Mouse (Mus musculus): ENCODE results near the gene Slc5a5.

DNA sequence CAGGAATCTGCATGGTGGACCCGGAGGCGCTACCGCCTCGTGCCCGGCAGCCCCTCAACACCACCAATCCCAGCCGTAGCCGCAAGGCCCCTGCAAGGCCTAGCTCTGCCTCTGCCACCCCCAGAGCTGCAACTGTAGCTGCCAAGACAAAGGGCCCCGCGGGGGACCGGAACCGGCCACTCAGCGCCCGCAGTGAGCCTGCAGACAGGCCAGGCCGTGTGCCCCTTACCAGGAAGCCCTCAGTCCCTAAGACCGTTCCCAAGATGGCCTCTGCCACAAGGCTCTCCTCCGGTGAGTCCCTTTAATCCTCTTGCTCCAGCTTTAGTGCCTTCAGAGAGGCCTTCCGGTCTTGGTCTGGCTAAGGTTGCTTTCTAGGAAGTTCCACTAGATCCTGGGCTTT is 22.1 kb upstream of the Slc5a5 start:
- TF ChIP-seq CTCF (IDR thresholded peaks at IDR 0.05; ENCODE audit: low read depth) (no peak), EP300 (IDR thresholded peaks at IDR 0.05; ENCODE audit: low read depth) (no peak)

All from liver, postnatal 0 days (tissue).